Mouse (Mus musculus) hindbrain, embryonic 13.5 days (tissue): Measurements from ENCODE around the gene Vps11. TPM values are rescaled to one million over a fixed set of nuclear protein-coding genes. Genes with fewer than 3 reads are reported as not detected.

Experiments used
- ATAC-seq: fragments of 200-750 bp; cut with Nextera tagmentation; 2 replicates; pipeline ENCODE4 v1.8.0; 2017; ENCODE audit warnings: moderate TSS enrichment; ENCODE audit not compliant: low FRiP score
- H3K27ac ChIP-seq: fragments of 300-500 bp; sonication (generic); 2 replicates; pipeline ENCODE4 v1.5.1; 2015; ENCODE audit warnings: inconsistent platforms, mild to moderate bottlenecking, moderate library complexity
- H3K27me3 ChIP-seq: fragments of 300-500 bp; sonication (generic); 2 replicates; pipeline ENCODE4 v1.6.1; 2015; ENCODE audit warnings: mild to moderate bottlenecking, inconsistent platforms
- H3K36me3 ChIP-seq: fragments of 300-500 bp; sonication (generic); 2 replicates; pipeline ENCODE4 v1.6.1; 2015; ENCODE audit warnings: mild to moderate bottlenecking, inconsistent platforms
- H3K4me1 ChIP-seq: fragments of 300-500 bp; sonication (generic); replicated peaks from 2 replicates; pipeline ENCODE4 v1.6.1; 2015; ENCODE audit warnings: inconsistent platforms
- H3K4me2 ChIP-seq: fragments of 300-500 bp; sonication (generic); 2 replicates; pipeline ENCODE4 v1.6.1; 2015; ENCODE audit warnings: inconsistent platforms, mild to moderate bottlenecking, moderate library complexity
- H3K4me3 ChIP-seq: fragments of 300-500 bp; sonication (generic); 2 replicates; pipeline ENCODE4 v1.5.1; 2015; ENCODE audit warnings: mild to moderate bottlenecking, inconsistent platforms
- H3K9ac ChIP-seq: fragments of 300-500 bp; sonication (generic); 2 replicates; pipeline ENCODE4 v1.6.1; 2015; ENCODE audit warnings: mild to moderate bottlenecking, inconsistent platforms
- H3K9me3 ChIP-seq: fragments of 300-500 bp; sonication (generic); 2 replicates; pipeline ENCODE4 v1.6.1; 2016; ENCODE audit warnings: inconsistent platforms
- WGBS: fragments of 180-500 bp; shearing (Covaris S2); methylation state at CpG from one replicate; pipeline ENCODE4 v1.1.7; 2015; 5-methylcytosine and 5-hydroxymethylcytosine counted together
- polyA plus RNA-seq: library from polyadenylated mRNA; unstranded; fragments of >200 nt; fragmentation: Nextera tagmentation; extraction: Ambion mirVana; gene quantifications from 2 replicates; pipeline ENCODE4 v1.2.1, GENCODE M21; 2015

Vps11 gene
- polyA plus RNA-seq, 1 experiment from 2014 or later = 38.0 TPM

DNA sequence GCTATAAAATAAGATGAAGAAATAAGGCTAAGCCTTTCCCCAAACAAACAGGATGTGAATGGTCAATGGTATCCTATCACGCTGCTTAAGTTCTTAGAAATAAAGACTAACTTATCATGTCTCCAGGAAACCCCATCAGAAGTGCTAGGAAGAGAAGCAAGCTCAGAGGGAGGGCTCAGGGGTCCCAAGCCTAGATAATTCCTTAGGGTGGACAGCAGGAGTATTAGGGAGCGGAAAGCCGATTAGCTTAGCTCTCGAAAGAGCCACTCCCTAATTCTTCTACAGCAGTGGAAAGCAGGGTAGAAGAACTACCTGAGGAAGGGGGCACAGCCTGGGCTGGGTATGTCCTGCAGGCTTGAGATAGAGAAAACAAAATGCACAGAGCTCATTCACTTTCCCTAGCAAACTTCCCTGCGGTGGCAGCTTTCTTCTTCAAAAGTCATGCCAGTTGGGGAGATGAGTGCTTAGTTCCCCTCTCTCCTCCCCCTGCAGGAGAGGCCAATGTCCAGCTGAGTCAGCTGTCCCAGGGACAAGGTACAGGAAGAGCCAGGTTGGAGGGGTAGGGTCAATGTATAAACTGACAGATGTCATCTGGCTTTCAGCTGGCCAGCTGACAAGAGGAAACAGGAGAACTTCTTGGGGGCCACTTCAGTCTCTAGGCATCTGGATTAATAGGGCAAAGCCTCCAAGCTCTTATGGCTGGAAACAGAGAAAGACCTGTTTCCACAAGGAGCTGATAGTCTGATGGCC, 43.2 kb downstream of the Vps11 start:
- Histone ChIP-seq H3K36me3 (peaks cover 42% of the 10 kb centered on the region), H3K4me2 (peak overlapping the region; percentile 94), H3K9me3 (no peaks in the 10 kb centered on the region), H3K4me3 (peak overlapping the region; percentile 97), H3K9ac (peak overlapping the region; percentile 98), H3K4me1 (peaks cover 47% of the 10 kb centered on the region), H3K27me3 (no peaks in the 10 kb centered on the region), H3K27ac (no peak overlapping the region)
- 74% methylated on average over 5 of the region's 5 CpGs for WGBS
- no peak for ATAC-seq

DNA sequence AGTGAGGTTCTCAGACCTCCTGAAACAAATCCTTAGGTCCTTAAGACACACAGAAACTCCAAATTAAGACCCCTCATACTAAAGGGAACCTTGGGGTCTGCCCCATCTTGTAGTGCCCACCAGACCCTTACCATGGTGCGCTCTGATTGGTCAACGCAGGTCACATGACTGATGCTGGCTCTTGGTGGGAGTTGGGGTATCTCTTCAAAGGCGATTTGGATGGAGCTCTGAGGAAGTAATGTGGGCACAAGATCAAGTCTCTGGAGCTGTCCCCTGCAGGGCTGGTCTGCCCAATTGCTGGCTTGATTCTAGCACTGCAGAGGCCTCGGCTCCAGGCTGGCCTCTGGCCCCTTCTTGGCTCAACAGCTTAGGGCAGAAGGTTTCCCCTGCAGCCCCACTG, 44.0 kb downstream of the Vps11 start:
- peak overlapping the region; percentile 94 for H3K4me2 ChIP-seq
- peak overlapping the region; percentile 98; the same call in 1 of the 2 replicates for H3K9ac ChIP-seq
- peaks cover 50% of the 10 kb centered on the region for H3K36me3 ChIP-seq
- peaks cover 47% of the 10 kb centered on the region for H3K4me1 ChIP-seq
- no peak for ATAC-seq
- no peaks in the 10 kb centered on the region for H3K9me3 ChIP-seq
- 73% methylated on average over 4 of the region's 4 CpGs for WGBS
- no peaks in the 10 kb centered on the region for H3K27me3 ChIP-seq
- H3K27ac ChIP-seq = no peak overlapping the region
- H3K4me3 ChIP-seq = no peak overlapping the region

DNA sequence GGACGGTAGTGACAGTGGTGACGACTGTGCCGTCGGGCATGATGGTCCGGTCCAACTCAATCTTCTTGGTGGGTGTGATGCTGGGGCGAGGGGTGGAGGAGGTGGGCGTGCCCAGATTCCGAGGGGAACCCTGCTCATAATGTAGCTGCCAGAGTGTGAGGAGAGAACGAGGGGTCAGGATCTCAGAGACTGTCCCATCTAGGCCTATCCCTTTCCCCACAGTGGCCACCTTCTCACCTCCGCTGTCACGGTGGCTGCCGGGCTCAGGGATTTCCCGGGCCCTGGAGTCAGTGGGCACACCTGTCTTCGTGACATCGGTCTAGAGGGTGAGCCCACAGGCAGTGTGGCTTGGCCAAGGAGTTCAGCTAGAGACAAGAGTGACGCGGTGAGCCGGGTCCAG, 46.6 kb downstream of the Vps11 start:
- no peak for ATAC-seq
- Histone ChIP-seq H3K36me3 (peaks cover 65% of the 10 kb centered on the region), H3K4me2 (no peak overlapping the region), H3K9ac (0 out of 2 replicates have a peak overlapping the region, but pooled peaks have one; percentile 19), H3K27me3 (no peaks in the 10 kb centered on the region), H3K4me1 (peaks cover 48% of the 10 kb centered on the region), H3K9me3 (no peaks in the 10 kb centered on the region), H3K27ac (no peak overlapping the region), H3K4me3 (no peak overlapping the region)
- 95% methylated on average over 18 of the region's 18 CpGs for WGBS

DNA sequence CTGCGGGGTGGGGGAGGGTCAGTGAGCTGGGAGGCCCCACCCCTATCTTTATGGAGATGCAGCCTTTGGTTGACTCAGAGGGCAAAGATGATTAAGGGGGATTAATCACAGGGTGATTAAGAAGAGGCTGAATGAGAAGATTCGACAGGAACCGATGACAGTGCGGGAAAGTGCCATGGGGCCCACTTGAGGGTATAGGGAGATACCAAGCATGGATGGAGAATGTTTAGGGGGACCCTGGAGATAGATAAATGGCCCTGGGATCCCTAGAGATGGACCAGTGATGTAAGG, 47.3 kb downstream of the Vps11 start:
- Histone ChIP-seq H3K36me3 (peaks cover 65% of the 10 kb centered on the region), H3K9ac (no peak overlapping the region; the same call in 1 of the 2 replicates), H3K27ac (no peak overlapping the region), H3K4me3 (no peak overlapping the region), H3K9me3 (no peaks in the 10 kb centered on the region), H3K4me2 (no peak overlapping the region), H3K4me1 (peaks cover 46% of the 10 kb centered on the region), H3K27me3 (no peaks in the 10 kb centered on the region)
- 73% methylated on average over 4 of the region's 4 CpGs for WGBS
- no peak for ATAC-seq

DNA sequence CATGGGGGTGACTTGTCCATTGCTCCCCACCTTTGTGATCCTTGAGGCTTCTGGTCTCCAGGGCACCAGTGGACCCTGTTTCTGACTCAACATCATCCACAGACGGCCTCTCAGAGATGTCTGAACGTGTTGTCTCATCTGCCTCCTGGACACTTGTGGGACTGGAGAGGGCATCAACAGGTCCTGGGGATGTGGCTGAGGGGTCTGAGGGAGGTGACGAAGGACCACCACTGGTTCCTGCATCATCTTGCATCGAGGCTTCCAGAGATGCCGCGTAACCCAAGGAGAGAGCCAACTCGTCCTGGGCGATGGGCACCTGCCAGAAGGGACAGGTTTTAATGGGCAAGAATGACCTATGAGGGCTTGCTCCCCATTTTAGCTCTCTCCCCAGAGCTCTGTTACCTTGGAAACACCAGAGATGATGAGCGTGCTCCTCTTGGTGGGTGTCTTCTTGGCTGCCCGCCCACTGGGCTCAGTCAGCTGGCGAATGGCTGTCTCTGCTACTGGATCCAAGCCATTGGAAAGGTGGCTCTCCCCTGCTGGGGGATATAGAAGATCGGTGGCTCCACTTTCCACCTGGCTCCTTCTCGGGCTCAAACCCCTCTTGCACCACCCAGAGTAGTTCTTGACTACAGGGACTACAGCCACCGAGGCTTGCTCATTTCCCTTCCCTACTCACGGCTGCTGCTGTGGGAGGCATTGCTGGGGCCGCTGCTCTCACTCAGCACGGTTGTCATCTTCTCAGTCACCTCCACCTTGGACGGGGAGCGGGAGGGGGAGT, 47.8 kb downstream of the Vps11 start:
- WGBS = 72% methylated on average over 19 of the region's 19 CpGs
- H3K36me3 ChIP-seq = peaks cover 65% of the 10 kb centered on the region
- no peaks in the 10 kb centered on the region for H3K27me3 ChIP-seq

DNA sequence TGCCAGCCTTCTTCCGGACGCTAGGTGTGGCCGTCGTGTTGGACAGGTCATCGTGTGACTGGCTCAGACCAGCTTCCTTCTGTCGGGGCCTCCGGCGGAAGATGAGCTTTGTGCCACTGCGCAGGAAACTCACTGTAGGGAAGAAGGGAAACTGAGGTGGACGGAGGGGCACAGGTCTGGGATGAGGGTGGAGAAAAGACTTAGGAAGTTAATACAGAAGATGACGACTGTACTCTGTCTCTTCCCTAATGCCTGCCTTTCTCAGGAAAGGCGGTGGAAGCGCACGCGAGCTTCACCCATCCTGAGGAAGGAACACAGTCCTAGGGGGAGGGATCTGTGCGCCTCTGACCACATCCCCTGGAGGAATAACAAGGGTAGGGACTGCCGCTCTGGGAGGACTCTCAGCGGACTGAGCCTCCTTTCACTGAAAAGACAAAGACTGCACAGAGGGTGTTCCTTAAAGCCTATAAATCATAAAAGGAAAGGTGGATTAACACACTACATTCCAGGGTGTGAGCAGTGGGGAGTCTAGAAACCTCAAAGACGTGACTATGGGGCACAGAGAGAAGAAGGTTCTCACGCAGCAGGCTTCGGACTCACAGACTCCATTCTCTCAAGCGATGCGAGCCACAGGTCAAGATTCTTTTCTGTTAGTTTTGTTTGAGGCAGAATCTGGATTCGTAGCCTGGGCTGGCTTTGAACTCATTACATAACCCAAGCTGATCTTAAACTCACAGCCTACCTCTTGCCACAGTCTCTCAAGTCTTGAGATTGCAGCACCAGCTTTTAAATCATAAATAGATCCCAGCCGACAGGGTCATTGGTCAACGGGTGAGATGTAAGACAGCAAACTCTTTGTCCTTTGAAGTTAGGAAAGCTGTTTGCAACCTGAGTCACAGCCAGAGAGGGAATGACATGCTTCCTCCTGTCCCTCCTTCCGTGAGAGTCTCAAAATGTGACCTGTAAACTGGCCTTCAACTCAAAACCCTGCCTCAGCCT, 50.0 kb downstream of the Vps11 start:
- WGBS = 8% methylated on average over 27 of the region's 27 CpGs
- peaks cover 55% of the 10 kb centered on the region for H3K36me3 ChIP-seq
- 0 out of 2 replicates have a peak overlapping the region, but pooled peaks have one; percentile 6 for H3K27ac ChIP-seq
- peaks cover 19% of the 10 kb centered on the region; the same call in 1 of the 2 replicates for H3K4me1 ChIP-seq
- no peaks in the 10 kb centered on the region for H3K27me3 ChIP-seq
- H3K9me3 ChIP-seq = no peaks in the 10 kb centered on the region
- no peak overlapping the region for H3K4me2 ChIP-seq
- no peak overlapping the region for H3K4me3 ChIP-seq
- ATAC-seq = 0 out of 2 replicates have a peak, but pooled peaks have one; percentile 12
- H3K9ac ChIP-seq = peak overlapping the region; percentile 49; the same call in 1 of the 2 replicates

More for the DNA sequence above, 47.8 kb downstream of the Vps11 start:
- no peak overlapping the region for H3K4me2 ChIP-seq
- H3K4me1 ChIP-seq = peaks cover 41% of the 10 kb centered on the region
- no peak for ATAC-seq
- H3K4me3 ChIP-seq = no peak overlapping the region
- no peaks in the 10 kb centered on the region for H3K9me3 ChIP-seq
- no peak overlapping the region for H3K27ac ChIP-seq
- H3K9ac ChIP-seq = no peak overlapping the region; the same call in 1 of the 2 replicates

DNA sequence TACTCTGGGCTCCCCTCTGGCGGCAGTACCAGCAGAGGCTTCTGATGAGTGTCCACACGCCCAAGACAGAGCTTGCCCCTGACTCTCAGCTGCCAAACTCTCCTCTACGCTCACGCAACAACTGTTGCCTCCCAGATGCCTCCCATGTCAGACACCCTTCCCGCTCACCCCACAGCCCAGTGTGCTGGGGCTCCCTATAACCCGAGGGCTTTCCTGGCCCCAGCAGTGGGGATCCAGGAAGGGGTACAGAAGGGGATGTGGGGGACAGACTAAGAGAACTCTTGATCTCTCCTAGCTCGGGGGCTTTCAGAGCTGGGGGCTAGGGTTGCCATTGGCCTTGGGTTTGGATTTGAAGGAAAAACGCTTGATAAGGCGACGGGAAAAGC, 50.7 kb downstream of the Vps11 start:
- 27% methylated on average over 10 of the region's 10 CpGs for WGBS
- no peak overlapping the region for H3K27ac ChIP-seq

DNA sequence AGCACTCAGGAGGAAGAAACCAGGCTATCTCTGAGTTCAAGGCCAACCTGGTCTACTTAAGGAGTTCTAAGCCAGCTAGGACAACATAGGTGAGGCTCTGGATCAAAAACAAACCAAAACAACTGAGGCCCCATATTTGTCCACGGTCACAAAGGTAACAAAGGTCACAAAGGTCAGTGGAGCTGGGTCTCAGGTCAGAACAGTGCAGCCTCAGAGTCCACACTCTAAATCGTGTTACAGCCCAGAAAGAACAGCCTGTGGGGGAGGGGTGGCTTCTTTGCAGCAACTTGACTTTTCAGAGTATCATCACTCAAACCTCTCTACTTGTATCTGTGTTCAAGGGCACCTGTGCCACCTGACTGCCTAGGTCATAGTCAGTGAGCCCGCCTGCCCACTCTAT, 51.7 kb downstream of the Vps11 start:
- Histone ChIP-seq H3K4me2 (no peak overlapping the region), H3K4me3 (no peak overlapping the region), H3K27ac (no peak overlapping the region), H3K9me3 (no peaks in the 10 kb centered on the region), H3K4me1 (peaks cover 22% of the 10 kb centered on the region), H3K9ac (no peak overlapping the region), H3K27me3 (no peaks in the 10 kb centered on the region), H3K36me3 (peaks cover 38% of the 10 kb centered on the region)
- WGBS = 70% methylated on average over 3 of the region's 3 CpGs
- ATAC-seq = no peak

More for the DNA sequence above, 50.7 kb downstream of the Vps11 start:
- H3K9me3 ChIP-seq = no peaks in the 10 kb centered on the region
- H3K4me2 ChIP-seq = no peak overlapping the region
- no peaks in the 10 kb centered on the region for H3K27me3 ChIP-seq
- H3K9ac ChIP-seq = 0 out of 2 replicates have a peak overlapping the region, but pooled peaks have one; percentile 49
- ATAC-seq = no peak
- peaks cover 19% of the 10 kb centered on the region; the same call in 1 of the 2 replicates for H3K4me1 ChIP-seq
- H3K4me3 ChIP-seq = no peak overlapping the region
- H3K36me3 ChIP-seq = peaks cover 48% of the 10 kb centered on the region

DNA sequence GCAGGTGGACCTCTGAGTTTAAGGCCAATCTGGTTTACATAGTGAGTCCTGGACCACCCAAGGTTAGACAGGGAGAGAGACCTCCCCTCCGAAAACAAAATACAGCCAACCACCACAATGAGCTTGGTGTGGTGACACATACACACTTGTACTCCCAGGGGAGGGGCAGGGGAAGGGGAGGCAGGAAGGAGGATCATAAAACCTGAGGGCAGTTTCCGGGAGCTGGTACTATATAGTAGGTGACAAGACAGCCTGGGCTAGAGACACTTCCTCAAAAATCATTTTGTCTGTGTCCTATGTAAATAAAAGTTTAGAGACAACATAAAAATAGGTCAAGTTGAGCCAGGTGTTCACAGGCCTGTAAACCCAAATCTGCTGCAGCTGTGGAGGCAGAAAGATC, 54.2 kb downstream of the Vps11 start:
- no peak for ATAC-seq
- H3K9ac ChIP-seq = no peak overlapping the region
- no peaks in the 10 kb centered on the region for H3K27me3 ChIP-seq
- H3K4me2 ChIP-seq = no peak overlapping the region
- no peaks in the 10 kb centered on the region for H3K9me3 ChIP-seq
- H3K36me3 ChIP-seq = peaks cover 17% of the 10 kb centered on the region
- H3K4me3 ChIP-seq = no peak overlapping the region
- 94% methylated on average over 2 of the region's 2 CpGs for WGBS
- H3K4me1 ChIP-seq = peaks cover 31% of the 10 kb centered on the region
- no peak overlapping the region for H3K27ac ChIP-seq

DNA sequence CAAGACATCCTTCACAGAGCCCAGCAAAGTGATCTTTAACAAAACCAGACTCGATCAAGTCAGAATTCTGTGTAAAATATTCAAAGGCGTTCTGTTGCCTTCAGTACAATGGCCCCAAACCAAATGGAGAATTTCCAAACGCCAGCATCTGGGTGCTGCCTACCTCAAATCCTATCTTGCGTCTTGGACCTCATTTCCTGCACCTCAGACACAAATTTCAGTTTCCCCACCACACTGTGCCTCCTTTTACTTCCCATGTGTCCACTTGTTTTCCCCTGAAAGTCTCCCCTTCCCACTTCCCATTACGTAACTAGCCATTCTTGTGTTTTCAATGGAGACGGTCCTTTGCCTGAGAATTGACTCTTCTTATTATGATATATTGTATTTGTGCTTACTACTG, 54.9 kb downstream of the Vps11 start:
- Histone ChIP-seq H3K4me1 (peaks cover 28% of the 10 kb centered on the region), H3K27ac (no peak overlapping the region), H3K4me3 (no peak overlapping the region), H3K9me3 (no peaks in the 10 kb centered on the region), H3K36me3 (peaks cover 20% of the 10 kb centered on the region), H3K27me3 (no peaks in the 10 kb centered on the region), H3K9ac (no peak overlapping the region), H3K4me2 (no peak overlapping the region)
- ATAC-seq = no peak
- WGBS = 90% methylated on average over 6 of the region's 6 CpGs

DNA sequence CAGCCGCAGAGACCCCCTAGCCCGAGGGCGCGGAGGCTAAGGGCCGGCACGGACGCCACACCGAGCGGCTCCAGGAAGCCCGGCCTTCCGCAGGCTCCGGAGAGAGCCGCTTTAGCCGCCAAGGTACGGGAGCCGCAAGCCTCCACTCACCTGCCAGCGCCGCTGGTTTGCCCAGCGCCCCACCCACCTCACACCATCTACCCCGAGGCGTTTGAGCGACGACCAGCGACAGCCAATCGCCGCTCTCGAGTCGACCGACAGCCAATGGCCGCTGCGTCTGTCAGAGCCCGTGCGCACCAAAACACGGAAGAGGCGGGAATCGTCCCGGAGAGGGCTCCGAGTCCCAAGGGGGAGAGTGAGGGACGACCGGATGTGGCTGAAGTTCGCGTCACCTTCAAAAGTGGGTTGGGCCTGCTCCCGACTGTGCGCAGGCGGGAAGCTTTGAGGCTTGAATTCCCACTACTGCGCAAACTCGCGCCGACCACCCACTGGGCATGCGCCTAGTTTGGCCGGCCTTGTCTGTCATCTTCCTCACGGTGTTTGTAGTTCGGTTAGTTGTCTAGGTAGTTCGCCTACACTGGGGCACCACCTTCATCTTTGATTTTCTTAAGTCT, 55.9 kb downstream of the Vps11 start, which contains the start of gene Hinfp:
Gene Hinfp (minus strand): TSS at position 206 of the 614 bp plus-strand sequence.
- peaks cover 21% of the 10 kb centered on the region for H3K4me1 ChIP-seq

More for the DNA sequence above, 55.9 kb downstream of the Vps11 start, which contains the start of gene Hinfp:
- peak within 1 kb of the TSS; percentile 88 for H3K27ac ChIP-seq
- H3K9ac ChIP-seq = peak within 1 kb of the TSS; percentile 98
- WGBS = under 1% methylated on average over 54 of the region's 54 CpGs
- peak within 1 kb of the TSS; percentile 81 for H3K4me2 ChIP-seq
- H3K36me3 ChIP-seq = peaks cover 20% of the 10 kb centered on the region
- H3K9me3 ChIP-seq = no peaks in the 10 kb centered on the region
- peak within 1 kb of the TSS; percentile 98 for H3K4me3 ChIP-seq
- peak; percentile 99 for ATAC-seq
- H3K27me3 ChIP-seq = no peaks in the 10 kb centered on the region
